Mouse (Mus musculus): Measurements from ENCODE around the gene 1110008L16Rik. TPM values are rescaled to one million over a fixed set of nuclear protein-coding genes. Genes with fewer than 3 reads are reported as not detected.

1110008L16Rik gene
- polyA plus RNA-seq, 1 experiment from 2014 or later = 13.3 TPM

- Histone ChIP-seq H3K9ac (replicated peaks; ENCODE audit: low read depth, low read length) (no peak overlapping the region), H3K4me2 (ENCODE audit: low read length) (no peak overlapping the region), H3K4me1 (replicated peaks; ENCODE audit: control insufficient read depth, insufficient read depth, low read length) (no peaks in the 10 kb centered on the region), H3K36me3 (ENCODE audit: control insufficient read depth, insufficient read depth) (no peaks in the 10 kb centered on the region), H3K27ac (ENCODE audit: low read length) (no peak overlapping the region), H3K4me3 (replicated peaks; ENCODE audit: low read length) (no peak overlapping the region), H3K27me3 (replicated peaks; ENCODE audit: control insufficient read depth, insufficient read depth, low read length) (no peaks in the 10 kb centered on the region), H3K9me3 (ENCODE audit: control insufficient read depth, low read length) (no peaks in the 10 kb centered on the region)
- ATAC-seq = no peak
- WGBS = 68% methylated on average over 1 of the region's 1 CpGs
These were observed 57.9 kb downstream of the 1110008L16Rik start for GRCm38 (mm10) chr12:55357303-55357702.

DNA sequence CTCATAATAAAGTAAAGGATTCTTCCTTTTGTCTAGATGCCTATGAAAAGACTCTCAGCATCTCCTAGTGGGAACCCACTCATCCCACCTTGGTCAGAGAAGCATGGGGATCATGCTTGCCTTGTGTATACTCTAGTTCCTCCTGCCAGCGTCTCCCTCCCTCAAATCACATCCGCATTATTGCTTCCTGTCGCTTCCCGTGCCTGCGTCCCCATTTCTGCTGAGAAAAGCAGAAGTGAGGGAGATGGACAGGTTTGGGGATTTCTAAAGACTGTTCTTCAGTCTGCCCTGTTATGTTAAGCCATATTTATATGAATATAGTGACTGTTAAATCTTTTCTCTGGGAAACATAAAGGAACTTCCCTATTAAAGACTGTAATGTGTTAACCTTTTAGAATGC lies 61.6 kb downstream of the 1110008L16Rik start:
- no peaks in the 10 kb centered on the region for H3K27me3 ChIP-seq (replicated peaks; ENCODE audit: control insufficient read depth, insufficient read depth, low read length)
- WGBS = 75% methylated on average over 5 of the region's 5 CpGs
- ATAC-seq = no peak
- no peaks in the 10 kb centered on the region for H3K36me3 ChIP-seq (ENCODE audit: control insufficient read depth, insufficient read depth)
- H3K4me3 ChIP-seq (replicated peaks; ENCODE audit: low read length) = no peak overlapping the region
- no peak overlapping the region for H3K4me2 ChIP-seq (ENCODE audit: low read length)
- no peaks in the 10 kb centered on the region for H3K9me3 ChIP-seq (ENCODE audit: control insufficient read depth, low read length)
- H3K9ac ChIP-seq (replicated peaks; ENCODE audit: low read depth, low read length) = no peak overlapping the region
- no peaks in the 10 kb centered on the region for H3K4me1 ChIP-seq (replicated peaks; ENCODE audit: control insufficient read depth, insufficient read depth, low read length)
- H3K27ac ChIP-seq (ENCODE audit: low read length) = no peak overlapping the region

GRCm38 (mm10) chr12:55365083-55365482 lies 65.7 kb downstream of the 1110008L16Rik start:
- Histone ChIP-seq H3K27ac (ENCODE audit: low read length) (no peak overlapping the region), H3K27me3 (replicated peaks; ENCODE audit: control insufficient read depth, insufficient read depth, low read length) (no peaks in the 10 kb centered on the region), H3K36me3 (ENCODE audit: control insufficient read depth, insufficient read depth) (no peaks in the 10 kb centered on the region), H3K4me2 (ENCODE audit: low read length) (no peak overlapping the region), H3K4me3 (replicated peaks; ENCODE audit: low read length) (no peak overlapping the region), H3K9me3 (ENCODE audit: control insufficient read depth, low read length) (no peaks in the 10 kb centered on the region), H3K9ac (replicated peaks; ENCODE audit: low read depth, low read length) (no peak overlapping the region), H3K4me1 (replicated peaks; ENCODE audit: control insufficient read depth, insufficient read depth, low read length) (no peaks in the 10 kb centered on the region)
- no peak for ATAC-seq
- WGBS = 77% methylated on average over 2 of the region's 2 CpGs

- ATAC-seq = no peak
- Histone ChIP-seq H3K4me1 (replicated peaks; ENCODE audit: control insufficient read depth, insufficient read depth, low read length) (no peaks in the 10 kb centered on the region), H3K27ac (ENCODE audit: low read length) (no peak overlapping the region), H3K9me3 (ENCODE audit: control insufficient read depth, low read length) (no peaks in the 10 kb centered on the region), H3K4me3 (replicated peaks; ENCODE audit: low read length) (no peak overlapping the region), H3K4me2 (ENCODE audit: low read length) (no peak overlapping the region), H3K27me3 (replicated peaks; ENCODE audit: control insufficient read depth, insufficient read depth, low read length) (no peaks in the 10 kb centered on the region), H3K9ac (replicated peaks; ENCODE audit: low read depth, low read length) (no peak overlapping the region), H3K36me3 (ENCODE audit: control insufficient read depth, insufficient read depth) (no peaks in the 10 kb centered on the region)
- WGBS = 86% methylated on average over 3 of the region's 3 CpGs
These were observed 73.2 kb downstream of the 1110008L16Rik start for GRCm38 (mm10) chr12:55372424-55373055.

DNA sequence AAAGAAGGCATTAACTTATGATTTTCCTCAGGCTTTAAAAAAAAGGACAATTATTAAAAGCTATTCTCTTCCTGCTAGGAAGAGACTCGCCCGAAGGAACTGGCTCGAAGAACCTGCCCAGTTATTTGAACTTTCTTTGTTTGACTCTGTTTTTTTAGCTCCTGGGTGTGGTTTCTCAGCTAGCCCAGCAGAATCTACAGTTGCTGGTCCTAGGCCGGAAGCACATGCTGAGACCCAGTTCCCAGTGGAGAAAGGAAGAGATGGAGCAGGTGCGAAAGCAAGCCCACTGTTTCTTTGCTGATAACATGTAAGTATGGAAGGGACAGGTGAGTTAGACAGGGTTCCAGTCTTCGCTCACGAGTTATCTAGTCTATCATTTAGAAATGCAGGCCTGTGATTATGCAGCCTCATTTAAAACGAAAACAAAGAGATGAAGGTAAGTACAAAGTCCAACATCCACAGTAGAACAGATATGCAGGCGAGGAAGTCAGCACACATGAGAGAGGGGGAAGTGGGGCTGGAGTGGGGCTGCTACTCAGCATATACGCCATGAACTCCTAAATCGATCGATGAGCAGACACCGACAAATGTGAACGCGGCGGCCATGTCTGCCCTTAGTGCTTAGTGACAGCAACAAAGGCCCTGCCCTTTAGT lies 77.7 kb downstream of the 1110008L16Rik start:
- ATAC-seq = no peak
- Histone ChIP-seq H3K36me3 (ENCODE audit: control insufficient read depth, insufficient read depth) (no peaks in the 10 kb centered on the region), H3K4me1 (replicated peaks; ENCODE audit: control insufficient read depth, insufficient read depth, low read length) (no peaks in the 10 kb centered on the region), H3K4me2 (ENCODE audit: low read length) (no peak overlapping the region), H3K4me3 (replicated peaks; ENCODE audit: low read length) (no peak overlapping the region), H3K9ac (replicated peaks; ENCODE audit: low read depth, low read length) (no peak overlapping the region), H3K27me3 (replicated peaks; ENCODE audit: control insufficient read depth, insufficient read depth, low read length) (no peaks in the 10 kb centered on the region), H3K9me3 (ENCODE audit: control insufficient read depth, low read length) (no peaks in the 10 kb centered on the region), H3K27ac (ENCODE audit: low read length) (no peak overlapping the region)
- 91% methylated on average over 16 of the region's 16 CpGs for WGBS

GRCm38 (mm10) chr12:55377610-55377980 lies 78.2 kb downstream of the 1110008L16Rik start:
- Histone ChIP-seq H3K36me3 (ENCODE audit: control insufficient read depth, insufficient read depth) (no peaks in the 10 kb centered on the region), H3K9ac (replicated peaks; ENCODE audit: low read depth, low read length) (no peak overlapping the region), H3K4me1 (replicated peaks; ENCODE audit: control insufficient read depth, insufficient read depth, low read length) (no peaks in the 10 kb centered on the region), H3K27ac (ENCODE audit: low read length) (no peak overlapping the region), H3K27me3 (replicated peaks; ENCODE audit: control insufficient read depth, insufficient read depth, low read length) (no peaks in the 10 kb centered on the region), H3K4me3 (replicated peaks; ENCODE audit: low read length) (no peak overlapping the region), H3K9me3 (ENCODE audit: control insufficient read depth, low read length) (no peaks in the 10 kb centered on the region), H3K4me2 (ENCODE audit: low read length) (no peak overlapping the region)
- no peak for ATAC-seq
- 79% methylated on average over 6 of the region's 6 CpGs for WGBS

GRCm38 (mm10) chr12:55384023-55384749 lies 84.8 kb downstream of the 1110008L16Rik start, which contains the start of gene Psma6:
Gene Psma6 (plus strand): TSS chr12:55384222.
- no peak for ATAC-seq
- H3K4me3 ChIP-seq (replicated peaks; ENCODE audit: low read length) = no peak within 1 kb of the TSS
- 79% methylated on average over 10 of the region's 10 CpGs for WGBS

GRCm38 (mm10) chr12:55384826-55385225 lies 85.4 kb downstream of the 1110008L16Rik start:
- WGBS = 92% methylated on average over 3 of the region's 3 CpGs
- no peak overlapping the region for H3K4me2 ChIP-seq (ENCODE audit: low read length)
- H3K9me3 ChIP-seq (ENCODE audit: control insufficient read depth, low read length) = no peaks in the 10 kb centered on the region
- H3K4me1 ChIP-seq (replicated peaks; ENCODE audit: control insufficient read depth, insufficient read depth, low read length) = 0 out of 2 replicates have a peak, but pooled peaks cover 4% of the 10 kb centered on the region
- no peak overlapping the region for H3K4me3 ChIP-seq (replicated peaks; ENCODE audit: low read length)
- no peak overlapping the region for H3K27ac ChIP-seq (ENCODE audit: low read length)
- no peaks in the 10 kb centered on the region for H3K36me3 ChIP-seq (ENCODE audit: control insufficient read depth, insufficient read depth)
- H3K27me3 ChIP-seq (replicated peaks; ENCODE audit: control insufficient read depth, insufficient read depth, low read length) = no peaks in the 10 kb centered on the region
- no peak for ATAC-seq
- no peak overlapping the region for H3K9ac ChIP-seq (replicated peaks; ENCODE audit: low read depth, low read length)

More at GRCm38 (mm10) chr12:55384023-55384749, 84.8 kb downstream of the 1110008L16Rik start, which contains the start of gene Psma6:
- H3K9me3 ChIP-seq (ENCODE audit: control insufficient read depth, low read length) = no peaks in the 10 kb centered on the region
- no peaks in the 10 kb centered on the region for H3K36me3 ChIP-seq (ENCODE audit: control insufficient read depth, insufficient read depth)
- H3K27ac ChIP-seq (ENCODE audit: low read length) = no peak within 1 kb of the TSS
- H3K27me3 ChIP-seq (replicated peaks; ENCODE audit: control insufficient read depth, insufficient read depth, low read length) = no peaks in the 10 kb centered on the region
- H3K4me1 ChIP-seq (replicated peaks; ENCODE audit: control insufficient read depth, insufficient read depth, low read length) = 0 out of 2 replicates have a peak, but pooled peaks cover 4% of the 10 kb centered on the region
- no peak within 1 kb of the TSS for H3K4me2 ChIP-seq (ENCODE audit: low read length)
- H3K9ac ChIP-seq (replicated peaks; ENCODE audit: low read depth, low read length) = no peak within 1 kb of the TSS

- H3K9me3 ChIP-seq (ENCODE audit: control insufficient read depth, low read length) = no peaks in the 10 kb centered on the region
- no peak for ATAC-seq
- no peak overlapping the region for H3K9ac ChIP-seq (replicated peaks; ENCODE audit: low read depth, low read length)
- no peak overlapping the region for H3K4me2 ChIP-seq (ENCODE audit: low read length)
- H3K36me3 ChIP-seq (ENCODE audit: control insufficient read depth, insufficient read depth) = no peaks in the 10 kb centered on the region
- 16% methylated on average over 6 of the region's 6 CpGs for WGBS
- no peaks in the 10 kb centered on the region for H3K27me3 ChIP-seq (replicated peaks; ENCODE audit: control insufficient read depth, insufficient read depth, low read length)
- no peak overlapping the region for H3K4me3 ChIP-seq (replicated peaks; ENCODE audit: low read length)
- 0 out of 2 replicates have a peak, but pooled peaks cover 4% of the 10 kb centered on the region for H3K4me1 ChIP-seq (replicated peaks; ENCODE audit: control insufficient read depth, insufficient read depth, low read length)
- H3K27ac ChIP-seq (ENCODE audit: low read length) = no peak overlapping the region
These were observed 86.6 kb downstream of the 1110008L16Rik start for GRCm38 (mm10) chr12:55385931-55386330.

Measured in forebrain, embryonic 16.5 days (tissue).